Mouse (Mus musculus) cerebellum, adult 18-20 months (tissue): ENCODE measurements around the gene Tbc1d16.
"Not testable (repeated sequence)": the region's sequence is repeated elsewhere in the genome, so short reads cannot be mapped to it uniquely, and the experiment has no call there.

ENCODE experiments used
- DNase-seq, 2 experiments: peaks; one replicate each; pipeline ENCODE4 v3.0.0; 2021

The Tbc1d16 gene

GRCm38 (mm10) chr11:119228091-119228781 lies at the start of gene Tbc1d16, which contains the start of gene Ccdc40:
Gene Tbc1d16, minus strand, starts transcription at chr11:119228499.
Gene Ccdc40, plus strand, starts transcription at chr11:119228572.
- peak; percentile 75 to 84 for DNase-seq

GRCm38 (mm10) chr11:119273186-119273930 lies 45.1 kb upstream of the Tbc1d16 start:
- DNase-seq, result no peak

- not testable (repeated sequence) for DNase-seq
Measured at GRCm38 (mm10) chr11:119272492-119272891, 44.2 kb upstream of the Tbc1d16 start.

GRCm38 (mm10) chr11:119268557-119269195 lies 40.4 kb upstream of the Tbc1d16 start:
- DNase-seq, result peak in 1 of 2 experiments; percentile 35

GRCm38 (mm10) chr11:119267768-119268556 lies 39.7 kb upstream of the Tbc1d16 start, which contains the start of gene Gaa:
Gene Gaa, plus strand, starts transcription at chr11:119267887.
- DNase-seq, result peak; percentile 96 to 99

GRCm38 (mm10) chr11:119267241-119267674 lies 39.0 kb upstream of the Tbc1d16 start:
- DNase-seq, result peak; percentile 84 to 86

- no peak for DNase-seq
Measured at GRCm38 (mm10) chr11:119265811-119266210, 37.5 kb upstream of the Tbc1d16 start.

GRCm38 (mm10) chr11:119264413-119264812 lies 36.1 kb upstream of the Tbc1d16 start:
- DNase-seq, result no peak

GRCm38 (mm10) chr11:119259977-119260376 lies 31.7 kb upstream of the Tbc1d16 start:
- DNase-seq, result peak; percentile 51 to 52

GRCm38 (mm10) chr11:119258572-119259322 lies 30.4 kb upstream of the Tbc1d16 start:
- peak; percentile 64 to 72 for DNase-seq

- DNase-seq, result no peak
Measured at GRCm38 (mm10) chr11:119258216-119258571, 29.9 kb upstream of the Tbc1d16 start.

- DNase-seq, result not testable (repeated sequence)
Measured at GRCm38 (mm10) chr11:119256557-119256956, 28.3 kb upstream of the Tbc1d16 start.

- peak; percentile 64 to 65 for DNase-seq
Measured at GRCm38 (mm10) chr11:119252854-119253541, 24.7 kb upstream of the Tbc1d16 start.

GRCm38 (mm10) chr11:119250998-119251397 lies 22.7 kb upstream of the Tbc1d16 start:
- DNase-seq, result no peak

- peak; percentile 82 to 84 for DNase-seq
Measured at GRCm38 (mm10) chr11:119249011-119249410, 20.7 kb upstream of the Tbc1d16 start.

GRCm38 (mm10) chr11:119245543-119245942 lies 17.2 kb upstream of the Tbc1d16 start:
- DNase-seq, result not testable (repeated sequence)

- no peak for DNase-seq
Measured at GRCm38 (mm10) chr11:119239480-119239879, 11.2 kb upstream of the Tbc1d16 start.

GRCm38 (mm10) chr11:119238305-119238721 lies 10.0 kb upstream of the Tbc1d16 start:
- DNase-seq, result peak in 1 of 2 experiments; percentile 32

- no peak for DNase-seq
Measured at GRCm38 (mm10) chr11:119237568-119238304, 9.4 kb upstream of the Tbc1d16 start.

GRCm38 (mm10) chr11:119237007-119237406 lies 8.7 kb upstream of the Tbc1d16 start:
- DNase-seq, result no peak
